Mouse (Mus musculus): ENCODE results near the gene Dao.

DNA sequence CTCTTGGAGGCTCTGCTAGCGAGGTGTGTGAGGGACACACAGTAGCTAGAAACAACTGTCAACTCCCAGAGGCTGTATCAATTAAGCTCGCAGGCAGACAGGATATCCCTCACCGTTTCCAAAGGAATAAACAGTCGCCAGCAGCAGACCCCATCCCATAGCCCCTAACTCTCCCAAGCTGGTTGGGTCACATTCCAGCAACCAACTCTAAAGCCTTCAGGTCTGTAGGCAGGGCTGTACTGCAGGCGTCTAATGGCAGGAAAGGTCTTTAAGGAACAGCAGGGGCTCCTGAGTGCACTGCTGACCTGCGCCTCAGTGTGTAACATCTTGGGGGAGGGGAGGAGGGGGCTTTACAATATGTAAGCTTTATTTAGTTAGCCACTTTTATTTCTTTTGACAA lies 44.5 kb upstream of the Dao start:
- TF ChIP-seq USF1 (IDR thresholded peaks at IDR 0.05; ENCODE audit: low read depth, low read length): no peak
- TF ChIP-seq CTCF (conservative IDR thresholded peaks at IDR 0.05 in 1 of 2, IDR thresholded peaks at IDR 0.05 in 1 of 2; ENCODE audit: low read depth in 2 of 2, low read length in 2 of 2): no peak
- no peak for TF ChIP-seq MEF2A (IDR thresholded peaks at IDR 0.05; ENCODE audit: borderline replicate concordance, low read depth, low read length)
- TF ChIP-seq ZNF384 (IDR thresholded peaks at IDR 0.05; ENCODE audit: low read depth, low read length): no peak
- no peak for TF ChIP-seq ZKSCAN1 (IDR thresholded peaks at IDR 0.05; ENCODE audit: borderline replicate concordance, low read depth, low read length)
- TF ChIP-seq MXI1 (IDR thresholded peaks at IDR 0.05; ENCODE audit: low read depth, low read length): no peak
- TF ChIP-seq EP300 (IDR thresholded peaks at IDR 0.05; ENCODE audit: low read length): no peak
- TF ChIP-seq E2F4 (IDR thresholded peaks at IDR 0.05; ENCODE audit: insufficient replicate concordance, low read depth, low read length): no peak
- no peak for TF ChIP-seq POLR2A (IDR thresholded peaks at IDR 0.05; ENCODE audit: low read depth, low read length)
- no peak for TF ChIP-seq JUND (conservative IDR thresholded peaks at IDR 0.05; ENCODE audit: low read depth, low read length)
- no peak for TF ChIP-seq NRF1 (IDR thresholded peaks at IDR 0.05; ENCODE audit: low read depth, low read length)
- TF ChIP-seq TCF12 (IDR thresholded peaks at IDR 0.05; ENCODE audit: low read depth, low read length): no peak
- no peak for TF ChIP-seq ZMIZ1 (IDR thresholded peaks at IDR 0.05; ENCODE audit: low read depth, low read length)
- TF ChIP-seq SIN3A (IDR thresholded peaks at IDR 0.05; ENCODE audit: low read length): no peak

Measured in CH12.LX (cell line).